Mouse (Mus musculus) neural tube, embryonic 13.5 days (tissue): Measurements from ENCODE around the gene Grasp. TPM values are rescaled to one million over a fixed set of nuclear protein-coding genes. Genes with fewer than 3 reads are reported as not detected.

Experiments
- ATAC-seq: fragments of 200-750 bp; cut with Nextera tagmentation; 2 replicates; pipeline ENCODE4 v1.8.0; 2017; ENCODE audit warnings: low read depth, mild to moderate bottlenecking, moderate TSS enrichment, moderate library complexity
- H3K27ac ChIP-seq: fragments of 300-500 bp; sonication (generic); replicated peaks from 2 replicates; pipeline ENCODE4 v1.5.1; 2015; ENCODE audit warnings: moderate library complexity, mild to moderate bottlenecking, inconsistent platforms
- H3K27me3 ChIP-seq: fragments of 300-500 bp; sonication (generic); 2 replicates; pipeline ENCODE4 v1.6.1; 2015; ENCODE audit warnings: mild to moderate bottlenecking, inconsistent platforms
- H3K36me3 ChIP-seq: fragments of 300-500 bp; sonication (generic); 2 replicates; pipeline ENCODE4 v1.6.1; 2015; ENCODE audit warnings: mild to moderate bottlenecking, inconsistent platforms
- H3K4me1 ChIP-seq: fragments of 300-500 bp; sonication (generic); replicated peaks from 2 replicates; pipeline ENCODE4 v1.6.1; 2015; ENCODE audit warnings: inconsistent platforms
- H3K4me2 ChIP-seq: fragments of 300-500 bp; sonication (generic); 2 replicates; pipeline ENCODE4 v1.6.1; 2015; ENCODE audit warnings: inconsistent platforms, mild to moderate bottlenecking, moderate library complexity
- H3K4me3 ChIP-seq: fragments of 300-500 bp; sonication (generic); 2 replicates; pipeline ENCODE4 v1.5.1; 2015; ENCODE audit warnings: mild to moderate bottlenecking, inconsistent platforms
- H3K9ac ChIP-seq: fragments of 300-500 bp; sonication (generic); 2 replicates; pipeline ENCODE4 v1.6.1; 2015; ENCODE audit warnings: moderate library complexity, mild to moderate bottlenecking, inconsistent platforms
- H3K9me3 ChIP-seq: fragments of 300-500 bp; sonication (generic); 2 replicates; pipeline ENCODE4 v1.6.1; 2016; ENCODE audit warnings: inconsistent platforms
- WGBS: fragments of 180-500 bp; shearing (Covaris S2); methylation state at CpG from one replicate; pipeline ENCODE4 v1.1.7; 2015; 5-methylcytosine and 5-hydroxymethylcytosine counted together
- polyA plus RNA-seq: library from polyadenylated mRNA; unstranded; fragments of >200 nt; fragmentation: Nextera tagmentation; extraction: Ambion mirVana; gene quantifications from 2 replicates; pipeline ENCODE4 v1.2.1, GENCODE M21; 2015

Gene Grasp
- polyA plus RNA-seq, 1 experiment from 2014 or later = 4.8 TPM

- H3K4me1 ChIP-seq = peaks cover 36% of the 10 kb centered on the region
- H3K36me3 ChIP-seq = peaks cover 23% of the 10 kb centered on the region
- no peak overlapping the region for H3K4me3 ChIP-seq
- no peaks in the 10 kb centered on the region for H3K27me3 ChIP-seq
- ATAC-seq = no peak
- no peak overlapping the region for H3K4me2 ChIP-seq
- no peak overlapping the region for H3K27ac ChIP-seq
- H3K9ac ChIP-seq = no peak overlapping the region
- WGBS = 76% methylated on average over 4 of the region's 4 CpGs
- no peaks in the 10 kb centered on the region for H3K9me3 ChIP-seq
These were observed 8.6 kb downstream of the Grasp start for GRCm38 (mm10) chr15:101232607-101233006.

- Histone ChIP-seq H3K27me3 (peaks cover 3% of the 10 kb centered on the region), H3K4me3 (no peak overlapping the region), H3K4me2 (no peak overlapping the region), H3K36me3 (peaks cover 23% of the 10 kb centered on the region), H3K27ac (no peak overlapping the region), H3K4me1 (peaks cover 30% of the 10 kb centered on the region), H3K9me3 (no peaks in the 10 kb centered on the region), H3K9ac (no peak overlapping the region)
- ATAC-seq = no peak
- WGBS = 92% methylated on average over 3 of the region's 3 CpGs
These were observed 9.2 kb downstream of the Grasp start for GRCm38 (mm10) chr15:101233183-101233582.

DNA sequence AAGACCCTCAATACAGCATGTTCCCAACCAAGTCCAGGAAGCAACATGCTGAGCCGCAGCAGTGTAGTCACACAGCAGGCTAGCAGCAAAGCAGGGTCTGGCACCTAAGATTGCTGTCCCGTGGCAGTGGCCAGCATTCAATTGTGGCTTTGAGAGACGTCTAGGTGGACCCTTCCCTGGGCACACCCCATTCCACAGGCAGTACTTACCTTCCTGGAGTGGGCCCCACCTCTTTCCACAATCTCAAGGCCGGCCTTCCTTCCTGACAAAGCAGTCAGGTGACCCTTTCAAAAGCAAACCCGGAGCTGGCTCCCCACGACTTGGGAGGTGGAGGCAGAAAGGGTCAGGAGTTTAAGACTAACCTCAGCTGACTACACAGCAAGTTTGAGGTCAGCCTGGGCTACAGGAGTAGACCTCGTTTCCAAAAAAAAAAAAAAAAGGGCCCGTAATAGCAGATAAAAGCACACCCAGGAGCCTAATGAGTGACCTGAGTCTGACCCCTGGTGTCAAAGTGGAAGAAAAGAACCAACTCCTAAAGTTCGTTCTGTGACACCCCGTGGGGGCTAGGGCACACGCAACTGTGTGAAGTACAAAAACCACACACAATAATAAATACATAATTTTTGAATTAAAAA is 9.8 kb downstream of the Grasp start:
- Histone ChIP-seq H3K4me3 (no peak overlapping the region), H3K4me1 (peaks cover 28% of the 10 kb centered on the region), H3K4me2 (no peak overlapping the region), H3K27ac (no peak overlapping the region), H3K27me3 (peaks cover 9% of the 10 kb centered on the region), H3K9ac (no peak overlapping the region), H3K9me3 (no peaks in the 10 kb centered on the region), H3K36me3 (peaks cover 23% of the 10 kb centered on the region)
- 14% methylated on average over 11 of the region's 11 CpGs for WGBS
- ATAC-seq = no peak

GRCm38 (mm10) chr15:101234611-101235341 is 10.8 kb downstream of the Grasp start:
- Histone ChIP-seq H3K9ac (no peak overlapping the region), H3K27ac (0 out of 2 replicates have a peak overlapping the region, but pooled peaks have one; percentile 5), H3K9me3 (no peaks in the 10 kb centered on the region), H3K27me3 (peaks cover 9% of the 10 kb centered on the region), H3K4me2 (no peak overlapping the region), H3K36me3 (peaks cover 16% of the 10 kb centered on the region), H3K4me1 (peaks cover 33% of the 10 kb centered on the region), H3K4me3 (no peak overlapping the region)
- WGBS = 63% methylated on average over 10 of the region's 10 CpGs
- no peak for ATAC-seq

DNA sequence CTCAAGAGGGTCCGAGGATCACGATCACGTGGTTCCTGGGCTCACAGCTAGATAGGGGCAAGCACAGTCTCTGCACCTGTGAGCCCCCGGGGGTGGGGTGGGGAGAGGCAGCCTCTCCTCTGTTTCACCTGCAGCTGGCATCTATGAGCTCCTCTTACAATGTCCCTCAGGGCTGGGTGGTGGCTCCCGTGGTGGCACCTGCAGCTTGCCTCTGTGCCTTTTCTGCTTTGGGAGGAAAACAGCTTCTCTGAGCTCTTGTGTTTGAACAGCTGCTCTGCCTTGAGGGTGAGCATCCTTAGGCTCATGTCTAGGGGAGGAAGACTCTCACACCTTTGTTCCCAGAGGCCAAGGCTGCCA is 11.3 kb downstream of the Grasp start:
- Histone ChIP-seq H3K9ac (no peak overlapping the region), H3K4me1 (peaks cover 33% of the 10 kb centered on the region), H3K27me3 (peaks cover 9% of the 10 kb centered on the region), H3K9me3 (no peaks in the 10 kb centered on the region), H3K36me3 (peaks cover 13% of the 10 kb centered on the region), H3K4me2 (no peak overlapping the region), H3K4me3 (no peak overlapping the region), H3K27ac (no peak overlapping the region)
- no peak for ATAC-seq
- WGBS = 15% methylated on average over 5 of the region's 5 CpGs

- H3K27me3 ChIP-seq = peaks cover 9% of the 10 kb centered on the region
- peak overlapping the region; percentile 19; the same call in 1 of the 2 replicates for H3K9ac ChIP-seq
- peaks cover 8% of the 10 kb centered on the region for H3K36me3 ChIP-seq
- H3K27ac ChIP-seq = no peak overlapping the region
- WGBS = 20% methylated on average over 12 of the region's 12 CpGs
- no peak for ATAC-seq
- peaks cover 34% of the 10 kb centered on the region for H3K4me1 ChIP-seq
- H3K4me3 ChIP-seq = no peak overlapping the region
- H3K4me2 ChIP-seq = no peak overlapping the region
- H3K9me3 ChIP-seq = no peaks in the 10 kb centered on the region
These were observed 11.8 kb downstream of the Grasp start for GRCm38 (mm10) chr15:101235728-101236327.

DNA sequence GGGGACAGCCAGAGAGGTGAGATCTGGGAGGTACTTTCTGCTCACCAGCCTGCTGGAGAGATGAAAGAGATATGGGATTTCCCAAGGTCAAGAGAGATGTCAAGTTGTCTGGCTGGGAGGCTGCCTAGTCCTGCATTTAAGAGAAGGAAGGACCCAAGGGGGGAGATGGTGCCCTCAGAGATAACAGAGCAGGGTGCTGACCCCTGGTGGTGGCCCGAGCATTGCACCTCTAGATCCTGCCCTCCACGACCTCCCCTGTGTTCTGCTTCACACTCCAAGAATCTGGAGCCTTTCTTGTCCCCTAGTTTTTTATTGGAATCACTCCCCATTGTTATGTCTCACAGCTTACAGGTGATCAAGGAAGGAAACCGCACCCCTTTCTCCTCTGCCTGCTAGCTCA is 12.9 kb downstream of the Grasp start:
- Histone ChIP-seq H3K36me3 (no peaks in the 10 kb centered on the region), H3K4me2 (no peak overlapping the region), H3K4me3 (no peak overlapping the region), H3K4me1 (peaks cover 34% of the 10 kb centered on the region), H3K27me3 (peaks cover 9% of the 10 kb centered on the region), H3K9ac (no peak overlapping the region), H3K9me3 (no peaks in the 10 kb centered on the region), H3K27ac (no peak overlapping the region)
- WGBS = 10% methylated on average over 3 of the region's 3 CpGs
- no peak for ATAC-seq

DNA sequence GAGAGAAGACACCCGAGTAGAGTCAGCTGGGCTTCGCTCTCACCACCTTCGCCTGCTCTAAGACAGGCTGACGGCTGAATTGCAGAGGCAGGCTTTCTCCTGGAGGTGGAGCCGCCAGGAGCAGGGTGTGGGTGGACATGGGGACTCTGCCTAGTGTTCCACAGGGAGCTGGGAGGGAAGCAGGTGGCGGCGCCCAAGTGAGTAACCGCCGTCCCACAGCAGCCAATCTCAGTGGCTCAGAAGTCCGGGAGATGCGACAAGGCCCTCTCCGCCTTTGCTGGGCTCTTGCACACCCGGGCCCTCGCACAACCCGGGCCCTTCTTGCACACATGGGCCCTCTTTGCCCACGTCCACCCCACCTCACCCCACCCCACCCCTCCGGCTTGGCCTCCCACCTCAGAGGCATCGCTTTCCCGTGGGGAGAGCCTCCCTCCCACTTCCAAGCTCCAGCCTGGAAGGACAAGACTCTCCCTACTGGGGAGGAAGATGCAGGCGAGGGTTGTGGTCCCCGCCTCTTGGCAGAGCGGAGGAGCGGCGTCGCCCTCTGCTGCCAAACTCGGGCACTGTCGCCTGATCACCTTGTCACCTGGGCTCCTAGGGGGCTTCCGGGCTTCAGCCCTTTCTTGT is 15.0 kb downstream of the Grasp start:
- peak; percentile 24; the same call in 1 of the 2 replicates for ATAC-seq
- WGBS = 8% methylated on average over 28 of the region's 28 CpGs
- peaks cover 31% of the 10 kb centered on the region for H3K4me1 ChIP-seq
- H3K27me3 ChIP-seq = peaks cover 9% of the 10 kb centered on the region
- H3K36me3 ChIP-seq = no peaks in the 10 kb centered on the region
- H3K4me3 ChIP-seq = peak overlapping the region; percentile 28
- H3K27ac ChIP-seq = no peak overlapping the region
- H3K9ac ChIP-seq = peak overlapping the region; percentile 57
- peak overlapping the region; percentile 58 for H3K4me2 ChIP-seq
- no peaks in the 10 kb centered on the region for H3K9me3 ChIP-seq

DNA sequence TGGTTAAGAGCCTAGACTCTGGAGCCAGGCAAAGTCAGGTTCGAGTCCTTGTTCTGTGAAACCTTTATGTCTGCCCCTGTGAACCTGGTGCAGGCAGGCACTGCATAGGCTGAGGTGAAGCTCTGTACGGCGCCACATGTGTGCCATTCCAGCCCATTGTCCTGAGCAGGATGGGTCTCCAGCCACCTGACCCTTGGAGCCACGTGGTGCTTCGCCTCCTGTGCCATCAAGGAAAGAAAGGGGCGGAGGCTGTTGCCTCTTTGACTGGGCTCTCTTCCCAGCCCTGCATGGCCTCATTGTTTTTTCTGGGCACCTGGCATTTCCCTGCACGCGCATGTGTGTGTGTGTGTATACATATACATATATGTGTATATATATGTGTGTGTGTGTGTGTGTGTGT is 15.8 kb downstream of the Grasp start:
- Histone ChIP-seq H3K9me3 (no peaks in the 10 kb centered on the region), H3K36me3 (no peaks in the 10 kb centered on the region), H3K9ac (no peak overlapping the region), H3K4me3 (no peak overlapping the region), H3K4me1 (peaks cover 27% of the 10 kb centered on the region), H3K27ac (no peak overlapping the region), H3K4me2 (no peak overlapping the region), H3K27me3 (peaks cover 9% of the 10 kb centered on the region)
- WGBS = 62% methylated on average over 8 of the region's 8 CpGs
- ATAC-seq = no peak

DNA sequence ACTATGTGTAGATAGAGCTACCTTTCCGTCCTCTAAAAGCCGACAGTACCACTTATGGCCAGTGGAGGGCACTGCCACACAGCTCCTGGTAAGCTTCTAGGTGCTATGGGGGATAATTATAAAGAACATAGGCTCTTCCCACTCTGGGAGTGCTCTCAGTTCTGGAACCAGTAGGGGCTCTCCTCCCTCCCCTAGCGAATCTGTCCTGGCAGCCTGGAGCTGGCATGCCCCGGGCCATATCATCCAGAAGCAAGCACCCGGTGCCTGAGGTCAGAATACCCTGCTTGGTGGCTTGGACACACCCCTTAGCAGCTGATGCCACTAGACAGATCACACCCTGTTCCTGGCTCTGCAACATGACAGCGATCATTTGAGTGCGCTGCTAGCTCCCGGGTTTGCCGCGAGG is 16.8 kb downstream of the Grasp start:
- Histone ChIP-seq H3K4me2 (peak overlapping the region; percentile 45), H3K9me3 (no peaks in the 10 kb centered on the region), H3K27ac (no peak overlapping the region), H3K27me3 (peaks cover 9% of the 10 kb centered on the region), H3K4me1 (peaks cover 19% of the 10 kb centered on the region), H3K4me3 (no peak overlapping the region), H3K9ac (peak overlapping the region; percentile 38; the same call in 1 of the 2 replicates), H3K36me3 (no peaks in the 10 kb centered on the region)
- 13% methylated on average over 10 of the region's 10 CpGs for WGBS
- ATAC-seq = peak; percentile 49

- H3K9ac ChIP-seq = peak overlapping the region; percentile 38; the same call in 1 of the 2 replicates
- H3K27ac ChIP-seq = no peak overlapping the region
- H3K4me2 ChIP-seq = peak overlapping the region; percentile 45
- H3K9me3 ChIP-seq = no peaks in the 10 kb centered on the region
- no peak for ATAC-seq
- WGBS = 70% methylated on average over 9 of the region's 9 CpGs
- H3K4me1 ChIP-seq = peaks cover 17% of the 10 kb centered on the region
- no peak overlapping the region for H3K4me3 ChIP-seq
- H3K27me3 ChIP-seq = peaks cover 9% of the 10 kb centered on the region
- no peaks in the 10 kb centered on the region for H3K36me3 ChIP-seq
These were observed 17.2 kb downstream of the Grasp start for GRCm38 (mm10) chr15:101241236-101241635.

GRCm38 (mm10) chr15:101241853-101242252 is 17.9 kb downstream of the Grasp start:
- WGBS = 75% methylated on average over 9 of the region's 9 CpGs
- Histone ChIP-seq H3K9me3 (no peaks in the 10 kb centered on the region), H3K27me3 (peaks cover 9% of the 10 kb centered on the region), H3K4me3 (no peak overlapping the region), H3K4me2 (no peak overlapping the region), H3K4me1 (peaks cover 19% of the 10 kb centered on the region), H3K36me3 (no peaks in the 10 kb centered on the region), H3K27ac (no peak overlapping the region), H3K9ac (no peak overlapping the region; the same call in 1 of the 2 replicates)
- ATAC-seq = no peak
